Mouse (Mus musculus) erythroblast, embryonic 14.5 days (primary cell): ENCODE data around the gene Apbb1ip.
A peak's percentile ranks its signal among the peaks of the same experiment; 100 is the strongest.

ENCODE experiments used
- GATA1 ChIP-seq: IDR thresholded peaks from 2 replicates; pipeline ENCODE4 v1.6.1; 2012; ENCODE audit warnings: low read length, inconsistent platforms, mixed read lengths
- TAL1 ChIP-seq: IDR thresholded peaks from 3 replicates; pipeline ENCODE4 v1.6.1; 2012; ENCODE audit warnings: low read length, inconsistent platforms, mixed read lengths

- TF ChIP-seq TAL1 (no peak), GATA1 (peak; percentile 35; the same call in 1 of the 2 replicates)
Measured at GRCm38 (mm10) chr2:22783137-22783638, 9.3 kb downstream of the Apbb1ip start.
